7 mouse cellular contexts compared by ENCODE assay signal in the genomic region with DNA sequence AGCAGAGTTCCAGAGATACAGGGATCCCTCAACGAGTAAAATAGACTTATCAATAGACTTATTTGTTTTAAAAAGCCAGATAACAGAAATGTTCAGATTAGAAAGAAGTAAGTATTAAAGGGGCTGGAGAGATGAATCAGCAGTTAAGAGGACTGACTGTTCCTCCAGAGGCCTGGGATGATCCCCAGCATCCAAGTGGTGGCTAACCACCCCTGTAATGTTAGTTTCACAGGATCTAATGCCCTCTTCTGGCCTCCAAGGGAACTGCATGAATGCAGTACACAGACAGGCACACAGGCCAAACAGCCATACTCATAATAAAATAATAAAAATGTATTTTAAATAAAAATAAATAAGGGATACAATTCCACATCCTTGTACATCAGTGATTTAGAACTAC. TPM values are rescaled to one million over a fixed set of nuclear protein-coding genes. Genes with fewer than 3 reads are reported as not detected.
A peak's percentile ranks its signal among the peaks of the same experiment; 100 is the strongest.
DNase-seq lines count a peak whose midpoint lies in the region; ATAC-seq and TF ChIP-seq lines count a peak whose summit lies in the region.

No protein-coding gene starts in this region.

- no peaks in the 10 kb centered on the region for H3K27me3 ChIP-seq in Patski

- CTCF ChIA-PET in Patski (lab: Charles Lee), result interaction anchor here (1.0 kb wide), 1 partner anchor 8 kb away, joined by 3 read pairs; no protein-coding TSS in a partner anchor

- peak; percentile 22 for DNase-seq in kidney, postnatal 10 days
- no peak for DNase-seq in kidney, adult 11 months
- no peak for DNase-seq in Patski (ENCODE audit: low read depth, low spot score)
- DNase-seq in cerebellum, postnatal 36 days, result peak; percentile 43 to 56
- DNase-seq in lung, postnatal 14 days, result peak; percentile 39
- no peak for DNase-seq in adipocyte (ENCODE audit: low spot score)
- no peak for DNase-seq in c-Kit-positive CD71-positive TER-119-positive erythroid progenitor cells, embryonic 14.5 days (ENCODE audit: low spot score)

- TF ChIP-seq CTCF in Patski (IDR thresholded peaks at IDR 0.05), result peak; percentile 32

- in situ Hi-C loops in Patski (cut with MboI; ENCODE audit: low pct_unique_long_range_greater_than_20kb), result no loop called here

- POLR2A ChIA-PET in Patski (lab: Charles Lee), result no interaction called here

- ATAC-seq in Patski, result no peak

RNA-seq across cellular contexts. Expression of a gene that starts 7.4 kb away (rescaled TPM):
- 17.2 TPM for polyA plus RNA-seq in Patski (2021)

RNA-seq across cellular contexts. Expression of a gene that starts 21.8 kb away (rescaled TPM):
- polyA plus RNA-seq in Patski (2021), result 2.1 TPM

RNA-seq across cellular contexts. Expression of a gene that starts 51.0 kb away (rescaled TPM):
- polyA plus RNA-seq in Patski (2021), result not detected

Comparison
In these comparisons a context has a peak if more than half of its experiments do, and no peak if none do; other contexts are left out.
1. DNase-seq: peak in kidney, postnatal 10 days (single experiment), cerebellum, postnatal 36 days (2 of 2) and lung, postnatal 14 days (single experiment); none in kidney, adult 11 months (single experiment), Patski (single experiment), adipocyte (single experiment) and c-Kit-positive CD71-positive TER-119-positive erythroid progenitor cells, embryonic 14.5 days (single experiment).